Mouse (Mus musculus): Measurements from ENCODE around the gene Hist1h4j. TPM values are rescaled to one million over a fixed set of nuclear protein-coding genes. Genes with fewer than 3 reads are reported as not detected.

Gene Hist1h4j
- total and polyA plus RNA-seq, 3 experiments: 1.8 to 936 (median 27.8) TPM

DNA sequence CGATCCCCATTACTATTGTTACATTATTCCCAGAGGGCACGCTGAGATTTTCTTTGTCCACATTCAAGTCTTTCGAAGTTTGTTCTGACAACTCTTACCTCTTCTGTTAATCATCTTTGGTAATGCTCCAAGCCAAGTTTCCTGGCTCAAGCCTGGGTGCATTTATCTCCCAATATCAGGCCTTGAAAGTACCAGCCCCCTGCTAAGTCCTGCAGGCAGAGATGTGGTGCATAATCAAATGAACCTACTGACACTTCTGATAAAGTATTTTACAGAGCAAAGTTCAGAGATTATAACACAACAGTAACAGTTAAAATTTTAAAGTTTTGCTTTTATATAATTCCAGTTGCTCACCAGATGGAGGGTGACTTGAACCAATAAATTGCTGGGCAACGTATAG, 23.2 kb upstream of the Hist1h4j start:
- TF ChIP-seq CTCF (conservative IDR thresholded peaks at IDR 0.05 in 1 of 2, IDR thresholded peaks at IDR 0.05 in 1 of 2; ENCODE audit: low read depth in 2 of 2, low read length in 2 of 2) (no peak), ZC3H11A (IDR thresholded peaks at IDR 0.05; ENCODE audit: low read depth, low read length) (no peak), TBP (conservative IDR thresholded peaks at IDR 0.05; ENCODE audit: low read depth, low read length) (0 out of 2 replicates have a peak, but pooled peaks have one; percentile 18)
- DNase-seq (ENCODE audit: extremely low read depth): no peak
- Histone ChIP-seq H3K4me1 (ENCODE audit: control insufficient read depth in 1 of 2, insufficient read depth in 2 of 2) (peaks cover 8 to 18% of the 10 kb centered on the region in 2 experiments; a peak in 3 of 4 replicates), H3K4me3 (replicated peaks in 1 of 3; ENCODE audit: low read depth in 2 of 3, low read length in 2 of 3, poor library complexity in 1 of 3) (peak overlapping the region in 2 of 3 experiments; percentile 62 to 71), H3K9ac (ENCODE audit: insufficient read depth, low read depth) (peak overlapping the region; percentile 80), H3K79me2 (replicated peaks; ENCODE audit: control insufficient read depth, extremely low read depth, insufficient read depth, poor library complexity, severe bottlenecking) (no peaks in the 10 kb centered on the region), H3K9me3 (replicated peaks; ENCODE audit: low read length) (no peaks in the 10 kb centered on the region), H3K36me3 (replicated peaks in 1 of 2; ENCODE audit: control insufficient read depth in 1 of 2, insufficient read depth in 1 of 2, low read length in 1 of 2) (no peaks in the 10 kb centered on the region), H3K4me2 (ENCODE audit: insufficient read depth, low read depth, poor library complexity, severe bottlenecking) (peak overlapping the region; percentile 99), H3K27me3 (replicated peaks) (peaks cover 3% of the 10 kb centered on the region), H3K27ac (ENCODE audit: insufficient read depth, low read depth) (no peak overlapping the region)
- dilution Hi-C loops (cut with MboI; ENCODE audit: extremely low pct_ligation_motif_present, extremely low pct_unique_long_range_greater_than_20kb, low sequenced_read_pairs) (no loop called here), in situ Hi-C loops (cut with MboI; ENCODE audit: low pct_ligation_motif_present, low pct_unique_long_range_greater_than_20kb, low sequenced_read_pairs) (loop anchor here (25.0 kb wide), 2 partner anchors 226 to 324 kb away; partner anchors contain the start of gene Zfp184)

GRCm38 (mm10) chr13:21714725-21715124, 20.1 kb upstream of the Hist1h4j start:
- dilution Hi-C loops (cut with MboI; ENCODE audit: extremely low pct_ligation_motif_present, extremely low pct_unique_long_range_greater_than_20kb, low sequenced_read_pairs): no loop called here
- peak overlapping the region; percentile 81; the same call in 1 of the 2 replicates for H3K27ac ChIP-seq (ENCODE audit: insufficient read depth, low read depth)
- H3K4me1 ChIP-seq (ENCODE audit: control insufficient read depth in 1 of 2, insufficient read depth in 2 of 2): peaks cover 0 to 20% of the 10 kb centered on the region in 2 experiments; a peak in 2 of 4 replicates
- no peaks in the 10 kb centered on the region for H3K9me3 ChIP-seq (replicated peaks; ENCODE audit: low read length)
- peak overlapping the region; percentile 94 for H3K4me2 ChIP-seq (ENCODE audit: insufficient read depth, low read depth, poor library complexity, severe bottlenecking)
- DNase-seq (ENCODE audit: extremely low read depth): peak; percentile 80
- peak overlapping the region; percentile 12 to 45 (median 23) for H3K4me3 ChIP-seq (replicated peaks in 1 of 3; ENCODE audit: low read depth in 2 of 3, low read length in 2 of 3, poor library complexity in 1 of 3)
- H3K9ac ChIP-seq (ENCODE audit: insufficient read depth, low read depth): peak overlapping the region; percentile 41
- no peaks in the 10 kb centered on the region for H3K79me2 ChIP-seq (replicated peaks; ENCODE audit: control insufficient read depth, extremely low read depth, insufficient read depth, poor library complexity, severe bottlenecking)
- no peaks in the 10 kb centered on the region for H3K36me3 ChIP-seq (replicated peaks in 1 of 2; ENCODE audit: control insufficient read depth in 1 of 2, insufficient read depth in 1 of 2, low read length in 1 of 2)
- in situ Hi-C loops (cut with MboI; ENCODE audit: low pct_ligation_motif_present, low pct_unique_long_range_greater_than_20kb, low sequenced_read_pairs): loop anchor here (25.0 kb wide), 2 partner anchors 223 to 327 kb away; partner anchors contain the start of gene Zfp184
- TF ChIP-seq BHLHE40 (IDR thresholded peaks at IDR 0.05; ENCODE audit: low read depth, low read length) (0 out of 2 replicates have a peak, but pooled peaks have one; percentile 9), MYC (IDR thresholded peaks at IDR 0.05; ENCODE audit: low read depth, low read length) (peak; percentile 78), MEF2A (IDR thresholded peaks at IDR 0.05; ENCODE audit: borderline replicate concordance, low read depth, low read length) (0 out of 2 replicates have a peak, but pooled peaks have one; percentile 18), JUND (conservative IDR thresholded peaks at IDR 0.05; ENCODE audit: low read depth, low read length) (peak; percentile 53), RAD21 (IDR thresholded peaks at IDR 0.05; ENCODE audit: low read depth, low read length) (peak; percentile 74), TBP (conservative IDR thresholded peaks at IDR 0.05; ENCODE audit: low read depth, low read length) (0 out of 2 replicates have a peak, but pooled peaks have one; percentile 20), SIN3A (IDR thresholded peaks at IDR 0.05; ENCODE audit: low read length) (peak; percentile 57; the same call in 1 of the 2 replicates), MAX (IDR thresholded peaks at IDR 0.05; ENCODE audit: low read length) (no peak; the same call in 1 of the 2 replicates), MAFK (IDR thresholded peaks at IDR 0.05; ENCODE audit: insufficient replicate concordance, low read length) (no peak), IRF4 (IDR thresholded peaks at IDR 0.05; ENCODE audit: low read depth, low read length) (0 out of 2 replicates have a peak, but pooled peaks have one; percentile 16), ZKSCAN1 (IDR thresholded peaks at IDR 0.05; ENCODE audit: borderline replicate concordance, low read depth, low read length) (no peak), CTCF (conservative IDR thresholded peaks at IDR 0.05 in 1 of 2, IDR thresholded peaks at IDR 0.05 in 1 of 2; ENCODE audit: low read depth in 2 of 2, low read length in 2 of 2) (peak; percentile 88 to 89), RCOR1 (conservative IDR thresholded peaks at IDR 0.05; ENCODE audit: low read depth, low read length) (no peak), ETS1 (conservative IDR thresholded peaks at IDR 0.05; ENCODE audit: low read depth, low read length) (0 out of 2 replicates have a peak, but pooled peaks have one; percentile 3), NELFE (IDR thresholded peaks at IDR 0.05; ENCODE audit: low read depth, low read length) (no peak), NRF1 (IDR thresholded peaks at IDR 0.05; ENCODE audit: low read depth, low read length) (no peak), SMC3 (IDR thresholded peaks at IDR 0.05; ENCODE audit: low read depth, low read length) (peak; percentile 90), KAT2A (IDR thresholded peaks at IDR 0.05; ENCODE audit: insufficient replicate concordance, low read length) (no peak), ZC3H11A (IDR thresholded peaks at IDR 0.05; ENCODE audit: low read depth, low read length) (peak; percentile 10; the same call in 1 of the 2 replicates), CHD2 (IDR thresholded peaks at IDR 0.05; ENCODE audit: low read length) (no peak), ZNF384 (IDR thresholded peaks at IDR 0.05; ENCODE audit: low read depth, low read length) (peak; percentile 78), MXI1 (IDR thresholded peaks at IDR 0.05; ENCODE audit: low read depth, low read length) (no peak; the same call in 1 of the 2 replicates), ZMIZ1 (IDR thresholded peaks at IDR 0.05; ENCODE audit: low read depth, low read length) (no peak)
- H3K27me3 ChIP-seq (replicated peaks): peaks cover 3% of the 10 kb centered on the region

All from CH12.LX (cell line).